Mouse (Mus musculus): ENCODE measurements around the gene Zmynd15. TPM values are rescaled to one million over a fixed set of nuclear protein-coding genes. Genes with fewer than 3 reads are reported as not detected.
"Not testable (repeated sequence)": the region's sequence is repeated elsewhere in the genome, so short reads cannot be mapped to it uniquely, and the experiment has no call there.

Zmynd15 gene
- polyA plus RNA-seq, 1 experiment = 7.1 TPM

DNA sequence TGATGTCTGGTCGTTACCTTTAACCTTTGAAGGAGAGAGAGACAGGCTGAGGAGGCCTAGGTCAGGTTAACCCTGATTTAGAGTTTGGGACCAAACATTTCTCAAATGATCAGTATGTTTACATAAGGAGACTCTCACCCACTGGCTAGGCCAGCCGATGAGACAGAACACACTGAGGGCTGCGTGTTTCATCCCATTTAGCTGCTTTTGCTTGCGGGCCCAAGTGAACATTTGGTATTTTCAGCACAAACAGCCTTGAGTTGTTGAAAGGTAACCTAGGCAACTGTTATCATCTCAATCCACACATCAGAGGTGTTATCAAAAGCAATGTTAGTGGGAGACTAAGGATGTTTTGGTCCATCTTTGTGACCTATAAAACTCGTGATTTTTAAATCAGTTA lies 39.7 kb upstream of the Zmynd15 start:
- H3K4me1 ChIP-seq (ENCODE audit: control insufficient read depth, insufficient read depth, insufficient read length, low read length) = no peaks in the 10 kb centered on the region
- no peaks in the 10 kb centered on the region for H3K36me3 ChIP-seq (ENCODE audit: control insufficient read depth, insufficient read depth, low read length)
- no peak overlapping the region for H3K27ac ChIP-seq (ENCODE audit: insufficient read depth, low read depth, low read length)
- H3K4me3 ChIP-seq (ENCODE audit: low read depth, low read length) = no peak overlapping the region
- WGBS = 56% methylated on average over 5 of the region's 5 CpGs
- H3K27me3 ChIP-seq (ENCODE audit: control insufficient read depth, insufficient read depth, low read length) = no peaks in the 10 kb centered on the region
- TF ChIP-seq CTCF (IDR thresholded peaks at IDR 0.05; ENCODE audit: extremely low read depth, insufficient read length, insufficient replicate concordance, low read depth, low read length) (no peak), POLR2A (IDR thresholded peaks at IDR 0.05; ENCODE audit: low read depth, low read length) (no peak)

DNA sequence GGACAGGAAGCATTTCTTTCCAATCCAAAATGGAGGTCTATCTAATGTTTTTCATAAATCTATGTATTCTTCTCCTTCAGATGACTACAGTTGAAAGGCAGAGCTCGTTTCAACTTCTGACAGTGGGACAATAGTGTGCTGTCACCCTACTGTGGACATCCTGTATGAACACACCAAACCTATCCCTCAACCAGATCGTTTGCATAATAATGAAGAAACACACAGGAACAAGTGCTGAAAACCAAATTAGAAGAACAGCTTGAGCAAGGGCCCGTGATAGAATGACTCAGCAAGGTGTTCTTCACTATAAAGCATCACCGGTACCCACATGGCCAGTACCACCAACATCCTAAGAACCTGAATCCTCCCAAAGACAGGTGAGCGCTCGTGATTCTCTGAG lies 32.6 kb upstream of the Zmynd15 start:
- H3K4me3 ChIP-seq (ENCODE audit: low read depth, low read length); H3K27me3 ChIP-seq (ENCODE audit: control insufficient read depth, insufficient read depth, low read length); H3K4me1 ChIP-seq (ENCODE audit: control insufficient read depth, insufficient read depth, insufficient read length, low read length); H3K36me3 ChIP-seq (ENCODE audit: control insufficient read depth, insufficient read depth, low read length); H3K27ac ChIP-seq (ENCODE audit: insufficient read depth, low read depth, low read length): not testable (repeated sequence)
- WGBS = 73% methylated on average over 6 of the region's 6 CpGs

DNA sequence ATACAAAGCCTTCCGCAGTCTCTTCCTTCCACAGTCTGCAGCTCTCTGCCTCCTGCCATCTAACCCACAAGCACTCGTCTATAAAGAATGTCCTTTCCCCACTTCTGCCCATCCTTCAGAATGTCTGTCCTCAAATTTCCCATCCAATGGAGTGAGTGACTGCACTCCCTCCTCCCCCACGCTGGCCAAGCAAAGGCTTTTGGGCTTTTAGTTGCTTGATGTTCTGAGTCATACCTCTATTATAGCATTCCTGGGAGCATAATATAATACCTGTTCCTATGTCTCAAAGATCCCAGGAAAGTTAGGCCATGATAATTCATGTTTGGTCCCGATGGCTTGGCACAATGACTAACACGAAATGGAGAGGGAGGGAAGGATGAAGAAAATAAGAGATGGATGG lies 27.7 kb upstream of the Zmynd15 start:
- TF ChIP-seq CTCF (IDR thresholded peaks at IDR 0.05; ENCODE audit: extremely low read depth, insufficient read length, insufficient replicate concordance, low read depth, low read length) (no peak), POLR2A (IDR thresholded peaks at IDR 0.05; ENCODE audit: low read depth, low read length) (no peak)
- Histone ChIP-seq H3K27me3 (ENCODE audit: control insufficient read depth, insufficient read depth, low read length) (no peaks in the 10 kb centered on the region), H3K27ac (ENCODE audit: insufficient read depth, low read depth, low read length) (no peak overlapping the region), H3K36me3 (ENCODE audit: control insufficient read depth, insufficient read depth, low read length) (peaks cover 6% of the 10 kb centered on the region; the same call in 1 of the 2 replicates), H3K4me3 (ENCODE audit: low read depth, low read length) (no peak overlapping the region), H3K4me1 (ENCODE audit: control insufficient read depth, insufficient read depth, insufficient read length, low read length) (no peaks in the 10 kb centered on the region)
- 38% methylated on average over 5 of the region's 5 CpGs for WGBS

DNA sequence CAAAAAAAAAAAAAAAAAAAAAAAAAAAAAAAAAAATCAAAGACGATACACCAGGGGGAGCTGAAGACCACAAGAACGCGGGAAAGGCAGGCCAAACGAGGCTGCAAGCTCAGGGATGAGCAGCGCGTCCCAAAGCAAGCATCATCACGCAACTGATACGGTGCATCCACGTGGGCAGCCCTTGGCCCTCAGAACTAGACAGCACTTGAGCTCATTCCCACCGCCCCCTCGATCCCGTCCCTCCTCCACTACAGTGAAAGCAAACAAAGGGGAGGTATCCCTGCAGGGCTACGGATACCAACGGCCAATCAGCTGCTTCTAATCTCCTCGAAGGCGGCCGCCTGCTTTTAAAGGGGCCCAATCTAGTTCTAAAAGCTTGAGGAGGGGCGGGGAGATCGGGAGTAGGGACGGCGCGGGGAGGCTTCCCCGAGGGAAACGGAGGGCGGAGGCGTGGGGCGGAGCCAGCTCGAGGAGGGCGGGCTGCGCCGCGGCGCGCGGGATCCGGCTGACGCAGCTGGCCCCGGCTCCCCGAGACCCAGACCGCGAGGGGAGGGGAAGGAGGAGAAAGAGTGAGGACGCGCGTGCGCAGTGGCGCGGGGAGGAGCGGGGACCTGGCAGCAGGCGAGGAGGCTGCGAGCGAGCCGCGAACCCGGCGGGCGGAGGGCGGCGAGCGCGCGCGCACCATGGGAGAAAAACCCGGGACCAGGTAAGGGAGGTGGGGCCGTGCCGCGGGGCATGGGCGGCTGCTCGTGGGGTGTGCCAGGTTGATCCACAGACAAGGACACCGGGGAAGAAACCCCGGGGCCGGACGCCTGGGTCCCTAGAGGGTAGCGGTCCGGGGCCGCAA lies 27.0 kb upstream of the Zmynd15 start, which contains the start of gene Arrb2:
Arrb2 (plus strand) TSS at position 588 of the 847 bp plus-strand sequence.
- H3K27ac ChIP-seq (ENCODE audit: insufficient read depth, low read depth, low read length) = peak within 1 kb of the TSS; percentile 50
- WGBS = under 1% methylated on average over 75 of the region's 75 CpGs
- H3K4me1 ChIP-seq (ENCODE audit: control insufficient read depth, insufficient read depth, insufficient read length, low read length) = no peaks in the 10 kb centered on the region
- H3K36me3 ChIP-seq (ENCODE audit: control insufficient read depth, insufficient read depth, low read length) = peaks cover 9% of the 10 kb centered on the region; the same call in 1 of the 2 replicates
- TF ChIP-seq CTCF (IDR thresholded peaks at IDR 0.05; ENCODE audit: extremely low read depth, insufficient read length, insufficient replicate concordance, low read depth, low read length) (peak; percentile 65; the same call in 1 of the 2 replicates), POLR2A (IDR thresholded peaks at IDR 0.05; ENCODE audit: low read depth, low read length) (peak; percentile 67)
- peak within 1 kb of the TSS; percentile 55 for H3K4me3 ChIP-seq (ENCODE audit: low read depth, low read length)
- H3K27me3 ChIP-seq (ENCODE audit: control insufficient read depth, insufficient read depth, low read length) = no peaks in the 10 kb centered on the region

DNA sequence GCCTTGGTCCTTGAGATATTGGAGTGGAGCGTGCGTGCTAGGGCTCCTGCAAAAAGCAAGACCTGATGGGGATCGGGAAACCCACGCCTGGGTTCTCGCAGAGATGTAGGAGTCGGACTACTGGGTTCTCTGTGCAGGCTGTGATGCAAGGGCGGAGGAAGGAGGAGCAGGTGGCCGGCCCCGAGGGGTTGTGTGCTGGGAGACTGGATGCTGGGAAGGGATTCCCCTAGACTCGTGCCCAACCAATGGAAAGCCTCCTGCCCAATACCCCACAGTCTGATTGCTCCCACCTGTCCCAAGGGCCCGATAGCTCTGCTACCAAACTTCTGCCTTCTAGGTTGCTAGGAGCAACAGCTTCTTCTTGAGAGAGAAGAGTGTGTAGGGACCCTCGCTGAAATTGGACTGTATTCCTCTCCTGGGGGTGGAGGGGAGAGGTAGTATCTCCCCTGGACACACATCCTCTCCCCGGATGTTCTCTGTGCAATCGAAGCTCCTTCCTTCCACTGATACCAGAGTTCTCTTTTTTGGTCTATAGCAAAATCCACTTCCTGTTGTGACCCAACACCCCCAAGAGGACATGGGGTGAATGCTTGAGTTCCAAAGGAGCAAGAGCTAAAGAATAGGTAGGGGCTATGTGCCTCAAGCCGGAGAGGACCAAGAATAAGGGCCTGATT lies 26.2 kb upstream of the Zmynd15 start:
- Histone ChIP-seq H3K27ac (ENCODE audit: insufficient read depth, low read depth, low read length) (peak overlapping the region; percentile 50), H3K36me3 (ENCODE audit: control insufficient read depth, insufficient read depth, low read length) (peaks cover 11% of the 10 kb centered on the region; the same call in 1 of the 2 replicates), H3K4me3 (ENCODE audit: low read depth, low read length) (peak overlapping the region; percentile 55), H3K4me1 (ENCODE audit: control insufficient read depth, insufficient read depth, insufficient read length, low read length) (no peaks in the 10 kb centered on the region), H3K27me3 (ENCODE audit: control insufficient read depth, insufficient read depth, low read length) (no peaks in the 10 kb centered on the region)
- 8% methylated on average over 15 of the region's 15 CpGs for WGBS
- TF ChIP-seq POLR2A (IDR thresholded peaks at IDR 0.05; ENCODE audit: low read depth, low read length) (no peak), CTCF (IDR thresholded peaks at IDR 0.05; ENCODE audit: extremely low read depth, insufficient read length, insufficient replicate concordance, low read depth, low read length) (no peak)

DNA sequence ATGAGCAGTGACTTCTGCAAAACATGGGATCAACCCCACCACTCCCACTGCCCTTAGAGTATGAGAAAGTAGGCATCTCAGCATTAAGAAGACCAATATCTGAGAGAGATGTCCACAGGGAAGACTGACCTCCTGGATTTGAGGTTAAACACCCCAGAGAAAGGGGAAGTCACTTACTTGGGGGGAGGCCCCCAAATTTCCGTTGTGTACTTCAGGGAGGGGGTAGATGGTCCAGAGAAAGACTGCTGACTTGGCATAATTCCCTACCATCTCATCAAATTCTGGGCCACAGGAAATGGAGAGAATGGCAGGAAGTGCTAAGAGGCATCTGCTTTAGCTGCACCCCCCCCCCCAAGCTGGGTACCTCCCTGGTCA lies 25.7 kb upstream of the Zmynd15 start:
- H3K36me3 ChIP-seq (ENCODE audit: control insufficient read depth, insufficient read depth, low read length) = peaks cover 16% of the 10 kb centered on the region; the same call in 1 of the 2 replicates
- WGBS = 72% methylated on average over 1 of the region's 1 CpGs
- no peaks in the 10 kb centered on the region for H3K27me3 ChIP-seq (ENCODE audit: control insufficient read depth, insufficient read depth, low read length)
- H3K4me3 ChIP-seq (ENCODE audit: low read depth, low read length) = peak overlapping the region; percentile 55
- H3K4me1 ChIP-seq (ENCODE audit: control insufficient read depth, insufficient read depth, insufficient read length, low read length) = no peaks in the 10 kb centered on the region
- peak overlapping the region; percentile 50 for H3K27ac ChIP-seq (ENCODE audit: insufficient read depth, low read depth, low read length)
- TF ChIP-seq POLR2A (IDR thresholded peaks at IDR 0.05; ENCODE audit: low read depth, low read length) (no peak), CTCF (IDR thresholded peaks at IDR 0.05; ENCODE audit: extremely low read depth, insufficient read length, insufficient replicate concordance, low read depth, low read length) (no peak)

DNA sequence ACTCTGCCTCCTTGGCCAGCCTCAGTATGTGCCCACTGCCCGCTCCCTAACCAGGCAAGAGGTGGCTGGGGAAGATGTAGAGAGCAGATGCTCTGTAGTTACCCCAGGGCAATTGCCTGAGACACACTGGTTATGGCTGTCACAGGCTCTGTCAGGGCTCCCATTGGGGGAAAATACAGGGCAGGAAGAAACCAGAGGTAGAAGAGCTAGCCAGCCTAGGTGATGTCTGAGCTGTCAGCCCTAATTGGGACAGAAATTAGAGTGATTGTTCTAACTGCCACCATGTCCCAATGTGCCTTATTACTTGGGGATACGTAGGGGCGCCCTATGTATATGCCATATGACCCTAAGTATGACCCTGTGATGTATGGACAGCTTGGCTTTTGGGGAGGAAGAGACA lies 25.3 kb upstream of the Zmynd15 start:
- 93% methylated on average over 3 of the region's 3 CpGs for WGBS
- Histone ChIP-seq H3K4me3 (ENCODE audit: low read depth, low read length) (peak overlapping the region; percentile 55), H3K27ac (ENCODE audit: insufficient read depth, low read depth, low read length) (peak overlapping the region; percentile 35)

More for the DNA sequence above, 25.3 kb upstream of the Zmynd15 start:
- Histone ChIP-seq H3K27me3 (ENCODE audit: control insufficient read depth, insufficient read depth, low read length) (no peaks in the 10 kb centered on the region), H3K36me3 (ENCODE audit: control insufficient read depth, insufficient read depth, low read length) (peaks cover 18% of the 10 kb centered on the region; the same call in 1 of the 2 replicates), H3K4me1 (ENCODE audit: control insufficient read depth, insufficient read depth, insufficient read length, low read length) (no peaks in the 10 kb centered on the region)
- TF ChIP-seq POLR2A (IDR thresholded peaks at IDR 0.05; ENCODE audit: low read depth, low read length) = no peak
- no peak for TF ChIP-seq CTCF (IDR thresholded peaks at IDR 0.05; ENCODE audit: extremely low read depth, insufficient read length, insufficient replicate concordance, low read depth, low read length)
